Mouse (Mus musculus) kidney, embryonic 16.5 days (tissue): ENCODE results near the gene Frmd4a. TPM values are rescaled to one million over a fixed set of nuclear protein-coding genes. Genes with fewer than 3 reads are reported as not detected.

ENCODE experiments used
- ATAC-seq: fragments of 200-750 bp; cut with Nextera tagmentation; 2 replicates; pipeline ENCODE4 v1.8.0; 2017; ENCODE audit warnings: moderate TSS enrichment; ENCODE audit not compliant: low FRiP score, low TSS enrichment
- H3K27ac ChIP-seq: fragments of 300-500 bp; sonication (generic); 2 replicates; pipeline ENCODE4 v1.5.1; 2014; ENCODE audit warnings: low read length
- H3K27me3 ChIP-seq: fragments of 300-500 bp; sonication (generic); 2 replicates; pipeline ENCODE4 v1.6.1; 2014; ENCODE audit warnings: low read length, control low read depth, mixed read lengths; ENCODE audit not compliant: insufficient read depth
- H3K36me3 ChIP-seq: fragments of 300-500 bp; sonication (generic); 2 replicates; pipeline ENCODE4 v1.6.1; 2014; ENCODE audit warnings: low read length, control low read depth, mixed read lengths; ENCODE audit not compliant: insufficient read depth
- H3K4me1 ChIP-seq: fragments of 300-500 bp; sonication (generic); 2 replicates; pipeline ENCODE4 v1.6.1; 2014; ENCODE audit warnings: low read length, control low read depth, mixed read lengths; ENCODE audit not compliant: insufficient read depth
- H3K4me2 ChIP-seq: fragments of 300-500 bp; sonication (generic); replicated peaks from 2 replicates; pipeline ENCODE4 v1.6.1; 2014; ENCODE audit warnings: low read depth, low read length
- H3K4me3 ChIP-seq: fragments of 300-500 bp; sonication (generic); 2 replicates; pipeline ENCODE4 v1.5.1; 2014; ENCODE audit warnings: mild to moderate bottlenecking, low read length
- H3K9ac ChIP-seq: fragments of 300-500 bp; sonication (generic); replicated peaks from 2 replicates; pipeline ENCODE4 v1.6.1; 2014; ENCODE audit warnings: low read length
- H3K9me3 ChIP-seq: fragments of 300-500 bp; sonication (generic); 2 replicates; pipeline ENCODE4 v1.6.1; 2016; ENCODE audit warnings: low read length, control low read depth
- WGBS: fragments of 180-500 bp; shearing (Covaris S2); extraction: QIAGEN DNeasy Blood & Tissue Kit; methylation state at CpG from one replicate; pipeline ENCODE4 v1.1.7; 2014; 5-methylcytosine and 5-hydroxymethylcytosine counted together
- polyA plus RNA-seq: library from polyadenylated mRNA; unstranded; fragments of >200 nt; fragmentation: Nextera tagmentation; extraction: Ambion mirVana; gene quantifications from 2 replicates; pipeline ENCODE4 v1.2.1, GENCODE M21; 2015

Gene Frmd4a
- polyA plus RNA-seq, 1 experiment from 2014 or later = 31.2 TPM

- Histone ChIP-seq H3K4me2 (no peak overlapping the region), H3K4me1 (peaks cover 45% of the 10 kb centered on the region), H3K9ac (no peak overlapping the region), H3K4me3 (no peak overlapping the region), H3K9me3 (no peaks in the 10 kb centered on the region), H3K27ac (peak overlapping the region; percentile 41), H3K27me3 (no peaks in the 10 kb centered on the region), H3K36me3 (peaks cover 1% of the 10 kb centered on the region; the same call in 1 of the 2 replicates)
- ATAC-seq = peak; percentile 88
- WGBS = 40% methylated on average over 11 of the region's 11 CpGs
Measured at GRCm38 (mm10) chr2:4542629-4543416, 525.3 kb downstream of the Frmd4a start.

GRCm38 (mm10) chr2:4543417-4543775 lies 525.9 kb downstream of the Frmd4a start:
- Histone ChIP-seq H3K27me3 (no peaks in the 10 kb centered on the region), H3K36me3 (no peaks in the 10 kb centered on the region), H3K9ac (no peak overlapping the region), H3K27ac (peak overlapping the region; percentile 41), H3K4me3 (no peak overlapping the region), H3K4me1 (peaks cover 45% of the 10 kb centered on the region), H3K4me2 (no peak overlapping the region), H3K9me3 (no peaks in the 10 kb centered on the region)
- 17% methylated on average over 1 of the region's 1 CpGs for WGBS
- peak; percentile 10; the same call in 1 of the 2 replicates for ATAC-seq

GRCm38 (mm10) chr2:4544360-4544759 lies 526.8 kb downstream of the Frmd4a start:
- Histone ChIP-seq H3K4me3 (no peak overlapping the region), H3K4me2 (no peak overlapping the region), H3K9me3 (no peaks in the 10 kb centered on the region), H3K27ac (no peak overlapping the region), H3K9ac (no peak overlapping the region), H3K4me1 (peaks cover 45% of the 10 kb centered on the region), H3K27me3 (no peaks in the 10 kb centered on the region), H3K36me3 (no peaks in the 10 kb centered on the region)
- ATAC-seq = no peak
- WGBS = 75% methylated on average over 5 of the region's 5 CpGs

- no peaks in the 10 kb centered on the region for H3K9me3 ChIP-seq
- 94% methylated on average over 6 of the region's 6 CpGs for WGBS
- no peak overlapping the region for H3K9ac ChIP-seq
- no peak overlapping the region for H3K4me2 ChIP-seq
- no peaks in the 10 kb centered on the region for H3K36me3 ChIP-seq
- H3K4me3 ChIP-seq = no peak overlapping the region
- H3K27me3 ChIP-seq = no peaks in the 10 kb centered on the region
- no peak for ATAC-seq
- H3K27ac ChIP-seq = no peak overlapping the region
- H3K4me1 ChIP-seq = peaks cover 51% of the 10 kb centered on the region
Measured at GRCm38 (mm10) chr2:4545261-4545660, 527.7 kb downstream of the Frmd4a start.

- Histone ChIP-seq H3K4me3 (no peak overlapping the region), H3K27me3 (no peaks in the 10 kb centered on the region), H3K9me3 (no peaks in the 10 kb centered on the region), H3K4me2 (no peak overlapping the region), H3K4me1 (peaks cover 40% of the 10 kb centered on the region), H3K9ac (no peak overlapping the region), H3K36me3 (peaks cover 5% of the 10 kb centered on the region), H3K27ac (peak overlapping the region; percentile 70; the same call in 1 of the 2 replicates)
- peak; percentile 62 for ATAC-seq
- WGBS = 42% methylated on average over 5 of the region's 5 CpGs
Measured at GRCm38 (mm10) chr2:4547003-4547662, 529.6 kb downstream of the Frmd4a start.

GRCm38 (mm10) chr2:4549271-4549670 lies 531.8 kb downstream of the Frmd4a start:
- Histone ChIP-seq H3K4me3 (no peak overlapping the region), H3K27ac (peak overlapping the region; percentile 29; the same call in 1 of the 2 replicates), H3K9me3 (no peaks in the 10 kb centered on the region), H3K4me2 (no peak overlapping the region), H3K9ac (no peak overlapping the region), H3K4me1 (peaks cover 25% of the 10 kb centered on the region), H3K36me3 (peaks cover 5% of the 10 kb centered on the region), H3K27me3 (no peaks in the 10 kb centered on the region)
- 86% methylated on average over 14 of the region's 14 CpGs for WGBS
- no peak for ATAC-seq

GRCm38 (mm10) chr2:4550017-4550763 lies 532.7 kb downstream of the Frmd4a start:
- peaks cover 5% of the 10 kb centered on the region for H3K36me3 ChIP-seq

GRCm38 (mm10) chr2:4551438-4551837 lies 533.9 kb downstream of the Frmd4a start:
- peaks cover 5% of the 10 kb centered on the region for H3K36me3 ChIP-seq
- ATAC-seq = no peak
- no peak overlapping the region for H3K4me2 ChIP-seq
- no peaks in the 10 kb centered on the region for H3K9me3 ChIP-seq
- no peak overlapping the region for H3K9ac ChIP-seq
- H3K27me3 ChIP-seq = no peaks in the 10 kb centered on the region
- peaks cover 38% of the 10 kb centered on the region for H3K4me1 ChIP-seq
- whole genome bisulfite sequencing = 30% methylated on average over 2 of the region's 2 CpGs
- H3K27ac ChIP-seq = no peak overlapping the region; the same call in 1 of the 2 replicates
- H3K4me3 ChIP-seq = no peak overlapping the region

More at GRCm38 (mm10) chr2:4550017-4550763, 532.7 kb downstream of the Frmd4a start:
- Histone ChIP-seq H3K27me3 (no peaks in the 10 kb centered on the region), H3K9me3 (no peaks in the 10 kb centered on the region), H3K4me1 (peaks cover 30% of the 10 kb centered on the region), H3K27ac (peak overlapping the region; percentile 29; the same call in 1 of the 2 replicates), H3K9ac (no peak overlapping the region), H3K4me3 (no peak overlapping the region), H3K4me2 (no peak overlapping the region)
- no peak for ATAC-seq
- 82% methylated on average over 10 of the region's 10 CpGs for WGBS

- H3K4me1 ChIP-seq = peaks cover 38% of the 10 kb centered on the region
- H3K27ac ChIP-seq = no peak overlapping the region
- 80% methylated on average over 2 of the region's 2 CpGs for WGBS
- H3K27me3 ChIP-seq = no peaks in the 10 kb centered on the region
- ATAC-seq = no peak
- no peak overlapping the region for H3K4me2 ChIP-seq
- no peak overlapping the region for H3K4me3 ChIP-seq
- peaks cover 5% of the 10 kb centered on the region for H3K36me3 ChIP-seq
- H3K9me3 ChIP-seq = no peaks in the 10 kb centered on the region
- H3K9ac ChIP-seq = no peak overlapping the region
Measured at GRCm38 (mm10) chr2:4551866-4552265, 534.3 kb downstream of the Frmd4a start.
